Mouse (Mus musculus) urinary bladder, adult 2 months (tissue): ENCODE measurements around the gene Med8. TPM values are rescaled to one million over a fixed set of nuclear protein-coding genes. Genes with fewer than 3 reads are reported as not detected.
A peak's percentile ranks its signal among the peaks of the same experiment; 100 is the strongest.

Source experiments
- DNase-seq: peaks from one replicate; pipeline ENCODE4 v3.0.0; 2022; ENCODE audit warnings: low spot score
- polyA plus RNA-seq: library from polyadenylated mRNA; depleted of rRNA; stranded (reverse); fragments of >200 nt; gene quantifications from 2 replicates; pipeline ENCODE4 v1.2.3, GENCODE M21; 2012

The Med8 gene
- polyA plus RNA-seq, 1 experiment, result 80.6 TPM

DNA sequence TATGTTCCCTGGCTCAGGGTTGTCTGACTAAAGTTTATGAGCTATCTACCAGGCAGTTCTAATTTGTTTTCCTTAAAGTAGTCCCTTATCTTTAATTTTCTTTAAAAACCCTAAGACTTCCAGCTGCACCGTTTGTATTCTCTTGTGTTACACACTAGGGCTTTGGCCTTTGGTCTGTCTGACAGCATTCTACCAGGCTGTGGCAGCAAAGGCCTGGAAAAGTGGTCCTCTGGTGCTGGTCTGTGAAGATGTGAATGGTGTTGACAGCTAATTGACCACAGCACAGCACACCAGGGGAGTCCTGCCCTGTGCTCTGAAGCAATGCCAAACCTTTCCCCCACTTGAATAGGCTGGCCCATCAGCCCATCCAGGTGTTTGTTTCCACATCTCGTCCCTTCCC is 6.6 kb downstream of the Med8 start:
- no peak for DNase-seq

DNA sequence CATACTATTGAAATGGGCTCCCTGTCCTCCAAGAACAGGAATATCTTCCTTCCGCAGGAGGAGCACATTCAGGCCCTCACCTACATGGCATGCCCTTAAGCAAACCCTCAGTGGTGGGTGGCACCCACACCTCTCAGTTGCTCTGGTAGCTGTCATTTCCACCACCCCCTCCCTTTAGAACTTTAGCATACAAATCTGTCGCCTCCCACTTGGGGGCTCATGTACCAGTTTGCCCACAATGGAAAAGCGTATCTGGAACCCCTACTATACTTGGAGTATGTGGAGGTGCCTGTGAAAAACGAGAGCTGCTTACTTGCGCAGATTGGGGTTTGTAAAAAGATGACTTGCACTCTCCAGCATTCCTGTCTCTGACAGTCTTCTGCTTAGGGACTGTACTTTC is 7.2 kb downstream of the Med8 start:
- DNase-seq, result no peak

DNA sequence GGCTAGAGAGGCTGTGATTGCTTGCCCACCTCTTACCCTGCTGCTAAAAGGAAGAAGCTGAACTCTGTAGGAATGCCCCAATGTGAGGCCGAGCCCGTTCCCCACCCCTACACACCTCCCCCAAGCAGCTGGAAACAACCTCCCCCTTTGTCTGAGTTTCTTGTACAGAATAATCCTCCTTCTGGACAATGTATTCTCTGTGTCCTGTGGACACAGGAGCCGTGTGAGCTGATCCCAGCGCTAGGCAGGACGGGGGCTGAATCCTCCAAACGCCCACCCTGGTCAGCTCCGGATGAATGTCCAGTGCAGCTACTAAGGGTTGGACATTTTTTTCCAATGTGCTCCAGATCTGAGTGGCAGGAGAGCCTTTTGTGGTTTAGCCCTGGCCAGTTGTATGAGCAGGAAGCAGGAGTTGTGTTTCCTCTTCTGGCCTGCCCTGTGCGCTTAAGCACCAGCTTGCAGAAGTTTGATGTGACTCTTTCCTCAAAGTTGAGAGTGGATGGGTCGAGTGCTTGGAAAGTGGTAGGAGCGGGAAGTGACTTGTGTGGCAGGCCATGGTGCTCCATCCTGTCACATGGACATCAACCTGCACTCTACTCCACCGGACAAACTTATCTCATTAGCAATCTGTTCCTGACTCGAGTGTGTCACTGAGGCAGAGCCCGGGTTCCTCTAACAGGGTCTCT is 8.1 kb downstream of the Med8 start:
- no peak for DNase-seq

DNA sequence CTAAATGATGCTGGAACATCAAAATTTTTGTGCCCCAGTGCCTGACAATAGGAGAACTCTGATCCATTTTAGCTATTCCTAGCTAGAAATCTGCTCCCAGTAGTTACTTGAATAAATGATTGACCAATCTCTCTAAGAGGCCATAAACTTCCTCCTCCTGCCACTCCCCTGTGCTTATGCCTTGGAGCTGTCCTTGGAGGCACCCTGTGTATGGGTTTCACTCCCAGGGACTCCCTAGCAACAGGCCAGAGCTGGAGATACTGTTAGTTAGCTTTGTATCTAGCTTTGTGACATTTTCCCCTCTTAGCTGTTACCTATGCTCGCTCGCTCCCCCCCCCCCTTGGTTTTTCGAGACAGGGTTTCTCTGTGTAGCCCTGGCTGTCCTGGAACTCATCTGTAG is 12.2 kb downstream of the Med8 start:
- no peak for DNase-seq

DNA sequence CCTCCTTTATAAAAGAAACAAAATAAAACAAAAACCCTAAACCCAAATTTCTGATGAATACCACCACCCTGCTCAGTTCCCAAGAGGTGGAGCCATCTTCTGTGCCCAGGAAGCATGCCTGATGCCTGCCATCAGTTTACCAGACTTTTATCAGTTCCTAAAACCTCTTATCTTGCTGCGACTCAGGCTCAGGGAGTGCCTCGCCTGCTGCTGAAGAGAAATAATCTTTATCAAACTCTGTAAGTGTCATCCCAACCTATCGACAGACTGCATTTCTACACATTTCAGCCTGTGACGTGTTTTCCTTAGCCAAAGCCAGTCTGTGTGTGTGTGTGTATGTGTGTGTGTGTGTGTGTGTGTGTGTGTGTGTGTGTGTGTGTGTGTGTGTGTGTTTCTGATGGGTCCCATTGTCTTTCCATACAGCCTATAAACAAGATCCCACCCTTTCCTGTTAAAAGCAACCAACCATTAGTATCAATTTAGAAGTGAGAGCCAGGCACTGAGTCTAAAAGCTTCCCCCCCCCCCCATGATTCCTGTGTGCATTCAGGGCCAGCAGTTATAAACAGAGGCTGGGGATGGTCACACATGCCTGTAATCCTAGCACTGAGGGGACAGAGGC is 15.5 kb downstream of the Med8 start:
- no peak for DNase-seq

DNA sequence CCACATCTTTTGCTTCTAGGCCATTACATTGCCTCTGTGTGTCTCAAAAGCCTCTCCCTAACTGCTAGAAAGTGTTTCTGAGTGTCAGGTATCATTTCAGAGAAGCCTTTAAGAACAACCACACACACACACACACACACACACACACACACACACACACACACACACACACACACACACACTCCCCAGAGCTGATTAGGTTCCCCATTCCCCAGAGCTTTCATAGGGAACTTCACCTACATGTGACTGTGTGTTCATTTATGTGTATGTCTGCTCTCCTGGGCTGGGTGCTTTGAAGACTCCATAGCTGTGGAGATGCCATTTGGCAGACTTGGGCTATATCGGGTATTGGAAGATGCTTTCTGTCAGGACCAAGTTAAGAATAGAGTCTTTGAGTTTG is 16.2 kb downstream of the Med8 start:
- DNase-seq, result no peak

DNA sequence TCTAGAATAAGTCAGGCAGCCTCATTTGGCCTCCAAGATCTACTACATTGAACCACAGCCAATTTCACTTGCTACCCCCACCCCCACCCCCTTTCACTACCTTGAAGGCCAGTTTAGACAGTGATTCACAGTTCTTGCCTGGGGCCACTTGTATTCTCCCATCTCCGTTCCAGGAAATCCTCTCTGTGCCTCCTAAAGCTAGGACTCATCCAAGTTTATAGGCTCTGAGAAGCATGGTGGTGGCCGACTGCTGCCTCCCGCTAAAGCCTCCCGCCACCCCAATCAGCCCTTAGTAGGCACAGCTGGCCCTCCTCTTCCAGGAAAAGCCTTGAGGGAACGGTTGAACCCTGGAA is 18.3 kb downstream of the Med8 start:
- no peak for DNase-seq

DNA sequence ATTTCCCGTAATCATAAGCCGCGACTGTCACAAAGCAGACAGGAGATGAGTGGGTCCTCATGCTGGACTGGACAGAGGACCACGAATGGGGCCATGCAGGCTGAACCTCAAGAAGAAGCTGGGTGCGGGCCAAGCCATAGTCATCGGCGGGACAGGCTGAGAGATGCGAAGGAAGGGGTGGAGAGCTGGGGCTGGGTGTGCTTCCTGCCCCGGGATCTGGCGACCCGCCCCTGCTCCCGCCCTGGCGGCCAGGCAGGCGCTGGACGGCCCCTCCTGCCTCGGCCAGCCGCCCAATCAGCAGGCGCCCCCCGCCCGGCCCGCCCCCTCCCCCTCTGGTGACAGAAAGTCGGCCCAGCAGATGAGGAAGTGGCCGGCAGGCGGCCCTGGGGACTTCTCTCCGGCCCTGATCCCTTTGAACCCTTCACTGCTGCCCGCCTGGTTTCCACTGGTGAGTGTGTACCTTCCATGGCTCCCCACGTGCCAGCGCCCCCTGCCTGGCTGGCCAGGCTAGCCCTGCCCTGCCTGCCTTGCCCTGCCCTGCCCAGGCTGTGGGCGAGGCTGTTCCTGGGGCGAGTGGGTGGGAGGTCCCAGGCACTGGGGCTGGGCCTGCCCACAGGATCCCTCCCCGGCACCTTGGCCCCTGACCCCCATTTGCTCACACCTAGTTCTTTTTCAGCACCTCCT is 18.8 kb downstream of the Med8 start, which contains the start of gene Elovl1:
Elovl1 (plus strand) TSS at position 326 of the 684 bp plus-strand sequence.
- peak; percentile 84 for DNase-seq

DNA sequence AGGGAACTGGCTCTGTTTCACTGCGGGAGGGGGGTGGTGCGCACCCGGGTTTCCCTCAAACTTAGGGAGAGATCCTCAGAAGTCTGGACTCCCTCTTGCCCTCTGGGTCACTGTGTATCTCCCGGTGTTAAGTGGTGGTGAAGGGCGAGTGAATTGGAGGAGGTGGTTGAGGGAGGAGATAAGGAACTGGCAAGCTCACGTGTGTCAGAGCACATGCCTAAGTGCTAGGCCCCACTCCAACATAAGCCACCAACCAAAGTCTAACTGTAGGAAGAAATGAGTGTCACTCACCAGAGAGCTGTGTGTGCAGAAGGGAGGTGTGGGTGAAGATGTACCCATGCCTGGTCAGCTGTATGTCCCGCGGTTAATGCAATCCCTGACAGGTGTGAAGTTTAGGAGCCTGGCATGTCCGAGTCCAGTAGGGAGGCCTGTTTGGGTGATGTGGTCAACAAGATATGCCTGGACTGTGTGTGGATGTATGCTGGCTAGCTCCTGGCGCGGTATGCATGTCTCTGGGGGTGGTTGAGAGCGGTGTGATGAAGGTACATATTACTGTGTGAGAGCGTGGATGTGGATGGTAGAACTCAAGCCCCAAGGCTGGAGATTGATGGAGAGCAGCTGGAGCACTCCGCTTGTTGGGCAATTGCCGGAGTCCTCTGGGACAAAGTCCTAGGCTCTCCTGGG is 19.5 kb downstream of the Med8 start:
- no peak for DNase-seq

DNA sequence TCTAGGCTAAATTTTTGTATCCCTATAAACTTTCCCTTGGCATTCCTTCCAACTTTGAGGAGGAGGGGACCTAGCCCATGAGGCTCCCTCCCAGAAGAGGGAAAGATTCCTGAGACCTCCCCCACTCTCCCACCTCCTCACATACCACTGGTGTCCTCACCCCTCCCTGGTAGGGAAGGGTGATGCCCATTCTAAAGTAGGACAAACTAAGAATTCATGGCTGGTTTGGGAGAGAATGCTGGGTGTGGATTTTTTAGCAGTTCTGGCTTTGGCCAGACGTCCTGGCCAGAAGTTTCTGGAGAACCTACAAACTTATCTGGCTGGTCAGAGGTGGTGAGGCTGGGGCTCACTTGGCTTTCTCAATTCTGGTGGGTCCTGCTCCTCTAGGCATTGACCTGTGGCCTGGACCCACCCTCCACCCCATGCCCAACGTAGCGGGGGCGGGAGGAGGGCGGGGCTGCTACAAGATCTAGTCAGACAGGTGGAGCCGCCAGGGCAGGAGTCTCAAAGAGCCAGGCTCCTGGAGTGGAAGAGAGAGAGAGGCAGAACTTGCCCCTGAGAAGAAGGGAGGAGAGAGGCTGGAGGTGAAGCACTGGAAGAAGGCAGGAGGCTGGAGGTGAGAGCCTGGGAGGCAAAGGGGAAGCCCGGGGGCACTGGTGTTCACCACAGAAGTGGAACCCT is 20.2 kb downstream of the Med8 start:
- peak; percentile 51 for DNase-seq

DNA sequence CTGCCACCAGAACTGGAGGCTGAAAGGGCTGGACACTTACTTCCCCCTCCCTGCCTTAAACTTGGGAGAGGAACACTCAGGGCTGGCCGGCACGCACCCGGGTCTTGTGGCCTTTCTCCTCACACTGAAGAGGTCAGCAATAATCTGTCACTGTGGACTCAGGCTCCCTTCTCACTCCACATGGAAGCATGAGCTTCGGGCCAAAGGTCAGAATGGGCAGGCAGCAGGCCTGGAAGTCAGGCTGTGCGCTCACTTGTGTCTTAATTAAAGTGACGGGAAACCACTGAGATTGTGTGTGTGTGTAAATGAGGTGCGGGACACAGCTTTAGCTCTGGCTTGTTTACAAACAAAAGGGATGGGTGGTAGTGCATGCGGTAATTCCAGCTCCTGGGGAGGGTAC is 23.2 kb downstream of the Med8 start:
- DNase-seq, result no peak

DNA sequence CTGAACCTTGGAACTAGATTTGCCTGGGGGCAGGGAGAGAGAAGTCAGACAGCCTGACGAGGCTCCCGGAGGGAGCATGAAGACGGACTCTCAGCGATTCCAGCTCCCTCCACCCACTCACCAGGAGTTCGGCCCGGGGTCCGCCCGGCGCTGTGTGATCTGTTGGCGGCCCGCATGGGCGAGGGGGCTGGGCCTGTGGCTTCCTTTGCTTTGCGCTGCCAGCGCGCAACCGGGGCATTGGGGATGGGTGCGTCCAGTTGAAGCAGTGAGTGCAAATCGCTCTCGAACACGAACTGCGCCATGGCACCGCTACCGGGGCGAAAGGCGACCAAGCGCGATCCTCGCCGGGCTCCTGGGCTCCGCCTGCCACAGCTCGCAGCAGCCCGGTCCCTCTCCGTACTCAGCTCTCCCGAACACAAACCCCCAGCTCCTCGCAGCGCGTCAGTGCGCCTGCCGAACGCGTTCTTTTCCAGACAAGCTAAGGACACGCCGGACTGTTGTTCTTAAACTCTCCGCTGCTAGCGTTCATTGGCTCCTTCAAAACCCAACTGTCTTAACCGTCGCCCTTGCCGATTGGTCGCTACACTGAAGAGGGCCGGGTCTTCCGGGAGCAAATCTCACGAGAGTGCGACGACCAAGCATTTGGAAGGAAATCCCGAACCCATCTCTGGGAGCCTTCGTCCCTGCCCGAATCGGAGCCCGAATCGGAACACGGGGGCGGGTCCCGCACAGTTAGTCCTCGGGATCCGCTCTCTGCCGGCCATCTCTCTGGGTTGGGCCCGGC is 27.9 kb downstream of the Med8 start, which contains the start of gene Cdc20:
Cdc20 (minus strand) TSS at position 533 of the 784 bp plus-strand sequence.
- peak; percentile 71 for DNase-seq

DNA sequence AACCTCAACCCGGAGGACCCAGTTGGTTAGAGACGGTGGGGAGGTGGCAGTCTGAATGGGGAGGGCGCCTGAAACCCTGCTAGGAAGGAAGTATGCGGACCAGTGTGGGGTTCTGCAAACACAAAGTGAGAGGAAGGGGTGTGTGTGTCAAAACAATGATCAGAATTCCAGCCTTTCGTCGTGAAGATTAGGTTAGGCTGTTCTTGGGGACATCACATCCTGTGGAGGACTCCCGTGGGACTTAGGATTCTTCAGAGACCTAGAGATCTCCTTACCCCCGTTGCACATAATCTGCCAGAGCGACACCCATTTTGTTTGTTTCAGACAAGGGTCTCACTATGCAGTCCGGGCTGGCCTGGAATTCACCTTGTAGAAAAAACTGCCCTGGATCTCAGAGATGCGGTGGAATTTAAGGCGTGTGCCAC is 28.7 kb downstream of the Med8 start:
- DNase-seq, result no peak

DNA sequence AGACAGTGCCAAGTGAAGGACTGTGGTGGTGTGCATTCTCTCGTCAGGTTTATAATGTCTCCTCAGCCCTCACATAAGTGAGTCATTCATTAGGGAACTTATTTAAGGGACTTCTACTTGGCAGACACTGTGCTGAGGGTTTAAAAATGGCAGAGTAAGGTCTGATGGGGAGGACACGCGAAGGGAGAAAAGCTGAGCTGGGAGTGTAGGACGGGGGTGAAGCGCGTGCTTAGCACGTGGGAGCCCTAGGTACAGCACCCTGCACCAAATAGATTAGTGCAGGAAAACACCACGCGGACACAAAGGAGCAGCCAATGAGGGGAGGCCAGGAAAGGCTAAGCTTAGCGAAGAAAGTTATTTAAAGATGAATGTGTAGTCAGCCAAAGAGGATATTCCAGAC is 36.0 kb downstream of the Med8 start:
- no peak for DNase-seq

DNA sequence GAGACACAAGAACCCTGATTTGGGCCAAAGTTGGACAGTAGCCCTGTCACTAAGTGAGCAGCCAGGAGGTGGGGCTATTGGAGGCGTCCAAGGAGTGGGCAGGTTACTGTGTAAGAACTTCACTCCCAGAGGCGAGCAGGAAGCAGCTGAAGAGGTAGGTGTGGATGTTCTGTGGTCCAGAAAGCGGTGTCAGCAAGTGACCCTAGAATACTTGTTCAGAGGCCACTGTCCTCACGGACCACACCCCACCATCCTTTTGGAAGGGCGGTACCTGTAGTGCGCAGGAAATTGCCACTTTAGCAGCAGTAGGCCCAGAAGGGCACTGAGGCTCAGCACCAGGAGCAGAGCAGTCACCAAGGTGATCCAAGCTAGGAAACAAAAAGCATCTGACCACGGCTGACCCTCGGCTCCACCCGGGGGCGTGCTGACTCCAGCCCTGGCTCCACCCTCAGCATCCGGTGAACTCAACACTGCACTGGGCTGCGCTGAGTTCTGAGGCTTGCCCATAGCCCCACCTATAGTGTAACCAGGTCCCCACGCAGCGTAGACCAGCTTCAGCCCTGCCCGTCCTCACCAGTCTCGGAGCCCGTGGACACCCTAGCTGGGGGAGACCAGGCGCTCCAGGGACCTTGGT is 36.8 kb downstream of the Med8 start:
- DNase-seq, result peak; percentile 33

DNA sequence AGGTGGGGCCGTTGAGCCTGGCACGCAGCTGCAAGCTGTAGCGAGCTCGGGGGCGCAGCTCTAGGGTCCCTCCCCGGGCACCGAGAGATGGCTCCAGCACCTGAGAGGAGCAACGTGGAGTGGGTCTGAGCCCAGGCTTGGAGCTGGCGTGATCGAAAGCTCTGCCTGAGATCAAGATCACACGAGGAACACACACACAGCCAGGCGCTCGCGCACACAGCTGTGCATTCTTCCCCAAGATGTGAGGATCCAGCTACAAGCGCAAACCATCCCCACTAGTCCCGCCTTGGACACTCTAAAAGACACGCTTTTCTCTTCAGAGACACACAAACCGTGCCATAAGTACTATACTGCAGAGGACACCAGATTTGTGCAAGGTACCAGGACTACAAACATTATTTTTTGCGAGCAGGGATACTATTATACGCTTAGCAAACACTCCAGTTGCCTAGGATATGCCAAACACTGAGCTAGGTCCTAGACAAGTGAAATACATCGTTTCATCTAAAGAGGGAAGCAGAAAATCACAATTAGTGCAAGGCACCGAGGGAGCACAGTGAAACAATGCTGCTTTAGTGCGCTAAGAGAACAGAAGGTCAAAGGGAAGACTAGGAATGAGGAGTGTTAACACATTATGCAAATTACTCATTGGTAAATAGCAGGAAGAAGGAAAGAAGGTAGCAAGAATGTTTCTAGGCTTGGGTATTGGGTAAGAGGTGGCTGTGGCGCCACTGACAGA is 37.4 kb downstream of the Med8 start:
- DNase-seq, result no peak

DNA sequence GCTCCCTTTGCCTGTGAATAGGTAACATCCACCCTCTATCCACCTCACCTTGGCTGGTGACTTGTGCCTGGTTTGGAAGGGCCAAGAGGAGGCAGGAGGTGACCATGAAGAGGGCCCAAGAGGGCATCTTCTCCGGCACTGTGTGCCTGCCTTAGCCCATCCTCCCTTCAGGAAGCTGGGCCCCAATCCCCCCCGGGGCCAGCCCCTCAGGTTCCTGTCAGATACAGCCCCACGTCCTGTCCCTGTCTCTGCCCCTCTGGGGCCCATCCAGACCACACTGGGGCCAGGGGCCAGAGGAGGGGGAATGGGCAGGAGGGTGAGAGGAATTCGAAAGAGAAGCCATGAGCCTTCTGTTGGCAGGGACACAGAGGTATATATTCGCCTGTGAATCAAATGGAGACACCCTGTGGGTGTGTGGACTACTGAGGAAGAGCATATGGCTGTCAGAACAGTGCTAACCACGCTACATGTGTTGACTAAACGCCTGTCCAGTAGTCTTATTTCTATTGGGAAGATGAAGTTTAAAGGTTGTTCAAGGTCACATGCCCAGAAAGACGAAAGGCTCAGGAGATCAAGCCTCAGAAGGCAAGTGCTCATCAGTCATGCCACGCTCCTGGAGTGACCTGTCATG is 48.3 kb downstream of the Med8 start, which contains the start of gene Mpl:
Mpl (minus strand) TSS at position 169 of the 631 bp plus-strand sequence.
- no peak for DNase-seq

DNA sequence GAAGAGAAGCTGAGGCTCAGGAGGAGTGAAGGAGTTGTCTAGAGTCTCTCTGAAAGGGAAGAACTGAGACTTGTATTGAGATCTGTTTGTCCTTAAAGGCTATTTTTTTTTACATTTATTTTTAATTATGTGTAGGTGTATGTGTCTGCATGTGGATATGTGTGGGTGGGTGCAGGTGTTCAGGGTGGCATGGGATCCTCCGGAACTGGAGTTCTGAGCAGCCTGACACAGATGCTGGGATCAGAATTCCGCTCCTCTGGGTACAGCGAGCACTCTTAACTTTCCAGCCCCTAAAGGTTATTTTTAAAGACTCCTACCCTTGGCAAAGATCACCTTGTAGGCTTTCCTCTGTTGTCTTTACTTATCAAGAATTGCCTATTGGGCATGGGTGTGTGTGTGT is 55.8 kb downstream of the Med8 start:
- DNase-seq, result no peak
